Mouse (Mus musculus) lung, adult 2 months (tissue): ENCODE results near the gene Pcnx2. TPM values are rescaled to one million over a fixed set of nuclear protein-coding genes. Genes with fewer than 3 reads are reported as not detected.

Experiments used
- DNase-seq: peaks from one replicate; pipeline ENCODE4 v3.0.0; 2022
- H3K4me1 ChIP-seq: fragments of 200-500 bp; 2 replicates; pipeline ENCODE4 v1.6.1; 2011; ENCODE audit warnings: low read length; ENCODE audit not compliant: control insufficient read depth, insufficient read depth
- H3K4me3 ChIP-seq: fragments of 200-500 bp; replicated peaks from 2 replicates; pipeline ENCODE3; 2011; ENCODE audit warnings: low read depth, mild to moderate bottlenecking, control low read depth, low read length; ENCODE audit errors: extremely low read depth
- CTCF ChIP-seq: fragments of 200-500 bp; IDR thresholded peaks from 2 replicates; pipeline ENCODE4 v1.5.1; 2011; ENCODE audit warnings: mild to moderate bottlenecking, low read length, control low read depth; ENCODE audit not compliant: insufficient read depth
- POLR2A ChIP-seq: fragments of 200-500 bp; IDR thresholded peaks from 2 replicates; pipeline ENCODE4 v1.6.1; 2011; ENCODE audit warnings: low read depth, mild to moderate bottlenecking, control low read depth, low read length, borderline replicate concordance; ENCODE audit errors: extremely low read depth
- WGBS: fragments of 180-500 bp; shearing (Covaris S2); methylation state at CpG from one replicate; pipeline ENCODE4 v1.1.7; 2018; 5-methylcytosine and 5-hydroxymethylcytosine counted together
- polyA plus RNA-seq: library from polyadenylated mRNA; depleted of rRNA; stranded (reverse); fragments of >200 nt; gene quantifications from 2 replicates; pipeline ENCODE4 v1.2.3, GENCODE M21; 2012

Gene Pcnx2
- polyA plus RNA-seq, 1 experiment = 2.1 TPM

- no peak overlapping the region for H3K4me3 ChIP-seq
- no peak for DNase-seq
- WGBS = 70% methylated on average over 8 of the region's 8 CpGs
- H3K4me1 ChIP-seq = no peaks in the 10 kb centered on the region
- no peak for TF ChIP-seq CTCF
- TF ChIP-seq POLR2A = no peak
Measured at GRCm38 (mm10) chr8:125919560-125919959, 21.4 kb upstream of the Pcnx2 start.

- no peak for DNase-seq
- no peaks in the 10 kb centered on the region for H3K4me1 ChIP-seq
- 67% methylated on average over 2 of the region's 2 CpGs for WGBS
- no peak for TF ChIP-seq CTCF
- TF ChIP-seq POLR2A = no peak
- H3K4me3 ChIP-seq = no peak overlapping the region
Measured at GRCm38 (mm10) chr8:125918719-125919118, 20.6 kb upstream of the Pcnx2 start.

- WGBS = 37% methylated on average over 10 of the region's 10 CpGs
- no peaks in the 10 kb centered on the region for H3K4me1 ChIP-seq
Measured at GRCm38 (mm10) chr8:125917013-125917412, 18.9 kb upstream of the Pcnx2 start.

GRCm38 (mm10) chr8:125914386-125914785 lies 16.3 kb upstream of the Pcnx2 start:
- no peaks in the 10 kb centered on the region for H3K4me1 ChIP-seq
- DNase-seq = no peak
- no peak overlapping the region for H3K4me3 ChIP-seq
- no peak for TF ChIP-seq CTCF
- TF ChIP-seq POLR2A = no peak
- WGBS = 64% methylated on average over 9 of the region's 9 CpGs

More at GRCm38 (mm10) chr8:125917013-125917412, 18.9 kb upstream of the Pcnx2 start:
- no peak for TF ChIP-seq POLR2A
- TF ChIP-seq CTCF = no peak
- H3K4me3 ChIP-seq = no peak overlapping the region
- DNase-seq = no peak

GRCm38 (mm10) chr8:125913206-125913605 lies 15.1 kb upstream of the Pcnx2 start:
- no peak for DNase-seq
- TF ChIP-seq CTCF (no peak), POLR2A (no peak)
- Histone ChIP-seq H3K4me1 (no peaks in the 10 kb centered on the region), H3K4me3 (no peak overlapping the region)
- WGBS = 81% methylated on average over 4 of the region's 4 CpGs

GRCm38 (mm10) chr8:125911229-125911580 lies 13.1 kb upstream of the Pcnx2 start:
- Histone ChIP-seq H3K4me1 (no peaks in the 10 kb centered on the region), H3K4me3 (peak overlapping the region; percentile 30)
- TF ChIP-seq POLR2A = no peak
- WGBS = 2% methylated on average over 31 of the region's 31 CpGs
- no peak for DNase-seq

GRCm38 (mm10) chr8:125910365-125911228 lies 12.5 kb upstream of the Pcnx2 start, which contains the start of gene Map3k21:
TSS of gene Map3k21 (plus strand) at chr8:125910450.
- peak; percentile 50 for DNase-seq
- TF ChIP-seq POLR2A (peak; percentile 35; the same call in 1 of the 2 replicates), CTCF (no peak)
- Histone ChIP-seq H3K4me1 (no peaks in the 10 kb centered on the region), H3K4me3 (peak within 1 kb of the TSS; percentile 43)
- WGBS = 1% methylated on average over 93 of the region's 93 CpGs

- H3K4me1 ChIP-seq = no peaks in the 10 kb centered on the region
- TF ChIP-seq CTCF (no peak), POLR2A (no peak)
- DNase-seq = peak; percentile 73
- peak overlapping the region; percentile 32 for H3K4me3 ChIP-seq
- 4% methylated on average over 30 of the region's 30 CpGs for WGBS
Measured at GRCm38 (mm10) chr8:125909661-125910364, 11.7 kb upstream of the Pcnx2 start.

- TF ChIP-seq POLR2A (no peak), CTCF (0 out of 2 replicates have a peak, but pooled peaks have one; percentile 2)
- H3K4me1 ChIP-seq = no peaks in the 10 kb centered on the region
- whole genome bisulfite sequencing = 62% methylated on average over 2 of the region's 2 CpGs
- no peak for DNase-seq
- H3K4me3 ChIP-seq = no peak overlapping the region
Measured at GRCm38 (mm10) chr8:125907311-125907710, 9.2 kb upstream of the Pcnx2 start.

- no peak overlapping the region for H3K4me3 ChIP-seq
- 57% methylated on average over 2 of the region's 2 CpGs for WGBS
- no peak for DNase-seq
- TF ChIP-seq POLR2A (no peak), CTCF (no peak)
- no peaks in the 10 kb centered on the region for H3K4me1 ChIP-seq
Measured at GRCm38 (mm10) chr8:125905341-125905740, 7.2 kb upstream of the Pcnx2 start.
